Mouse (Mus musculus) MEL (cell line): ENCODE results near the gene Dnm1. TPM values are rescaled to one million over a fixed set of nuclear protein-coding genes. Genes with fewer than 3 reads are reported as not detected.
"Not testable (repeated sequence)": the region's sequence is repeated elsewhere in the genome, so short reads cannot be mapped to it uniquely, and the experiment has no call there.

Experiments used
- DNase-seq: peaks from one replicate; pipeline ENCODE4 v3.0.0; 2011; ENCODE audit warnings: low read depth, low spot score
- H3K27ac ChIP-seq: 2 replicates; pipeline ENCODE4 v1.5.1; 2012; ENCODE audit warnings: low read depth, mild to moderate bottlenecking, control low read depth, low read length, moderate library complexity; ENCODE audit not compliant: control insufficient read depth
- H3K27me3 ChIP-seq, 2 experiments: fragments of 150-350 bp in 1 of 2; sonication (generic) in 1 of 2; 2 replicates each; pipeline ENCODE4 v1.6.1; 2012; ENCODE audit warnings: low read length in 2 of 2, mild to moderate bottlenecking in 2 of 2, improper control_type of control experiment in 1 of 2, moderate library complexity in 1 of 2; ENCODE audit not compliant: insufficient read depth in 2 of 2, control insufficient read depth in 1 of 2
- H3K36me3 ChIP-seq, 2 experiments: 2 replicates each; pipeline ENCODE4 v1.6.1; 2012 to 2014; ENCODE audit warnings: low read length in 2 of 2, improper control_type of control experiment in 1 of 2, inconsistent platforms in 1 of 2, mild to moderate bottlenecking in 1 of 2; ENCODE audit not compliant: insufficient read depth in 2 of 2, control insufficient read depth in 1 of 2
- H3K4me1 ChIP-seq, 2 experiments: fragments of 150-350 bp in 1 of 2; sonication (generic) in 1 of 2; 2 replicates each; pipeline ENCODE4 v1.6.1; 2012; ENCODE audit warnings: low read length in 2 of 2, improper control_type of control experiment in 1 of 2, mild to moderate bottlenecking in 1 of 2; ENCODE audit not compliant: insufficient read depth in 2 of 2, control insufficient read depth in 1 of 2
- H3K4me3 ChIP-seq, 2 experiments: fragments of 150-350 bp in 1 of 2; sonication (generic) in 1 of 2; 2 replicates each; pipeline ENCODE4 v1.5.1; 2012; ENCODE audit warnings: low read depth in 2 of 2, low read length in 2 of 2, mild to moderate bottlenecking in 2 of 2, moderate library complexity in 2 of 2, control low read depth in 1 of 2, improper control_type of control experiment in 1 of 2; ENCODE audit not compliant: control insufficient read depth in 1 of 2, insufficient read depth in 1 of 2
- H3K79me2 ChIP-seq: 2 replicates; pipeline ENCODE4 v1.6.1; 2012; ENCODE audit warnings: mild to moderate bottlenecking, low read length, moderate library complexity; ENCODE audit not compliant: control insufficient read depth, poor library complexity, insufficient read depth
- H3K9ac ChIP-seq: 2 replicates; pipeline ENCODE4 v1.6.1; 2012; ENCODE audit warnings: low read depth, mild to moderate bottlenecking, control low read depth, low read length, moderate library complexity; ENCODE audit not compliant: control insufficient read depth, poor library complexity, severe bottlenecking
- H3K9me3 ChIP-seq: fragments of 150-350 bp; sonication (generic); replicated peaks from 2 replicates; pipeline ENCODE4 v1.6.1; 2012; ENCODE audit warnings: mild to moderate bottlenecking, low read length, improper control_type of control experiment, moderate library complexity; ENCODE audit not compliant: insufficient read depth
- CHD1 ChIP-seq: IDR thresholded peaks from 2 replicates; pipeline ENCODE4 v1.6.1; 2012; ENCODE audit warnings: low read depth, mild to moderate bottlenecking, inconsistent platforms, low read length, improper control_type of control experiment
- CHD2 ChIP-seq: IDR thresholded peaks from 2 replicates; pipeline ENCODE4 v1.6.1; 2011; ENCODE audit warnings: low read length, improper control_type of control experiment
- E2F4 ChIP-seq: IDR thresholded peaks from 2 replicates; pipeline ENCODE4 v1.6.1; 2011; ENCODE audit warnings: low read depth, low read length, improper control_type of control experiment, borderline replicate concordance
- EP300 ChIP-seq, 2 experiments: IDR thresholded peaks; 2 replicates each; pipeline ENCODE4 v1.6.1; 2011; ENCODE audit warnings: improper control_type of control experiment in 2 of 2, low read length in 2 of 2, low read depth in 1 of 2, mild to moderate bottlenecking in 1 of 2
- GABPA ChIP-seq: IDR thresholded peaks from 2 replicates; pipeline ENCODE4 v1.6.1; 2012; ENCODE audit warnings: low read depth, mild to moderate bottlenecking, inconsistent platforms, low read length, improper control_type of control experiment, moderate library complexity
- GATA1 ChIP-seq: IDR thresholded peaks from 2 replicates; pipeline ENCODE4 v1.6.1; 2011; ENCODE audit warnings: low read depth, low read length, improper control_type of control experiment
- MEF2A ChIP-seq: IDR thresholded peaks from 2 replicates; pipeline ENCODE4 v1.6.1; 2014; ENCODE audit warnings: low read depth, mild to moderate bottlenecking, inconsistent platforms, low read length, improper control_type of control experiment; ENCODE audit not compliant: poor library complexity, insufficient replicate concordance, severe bottlenecking; ENCODE audit errors: extremely low read depth
- MXI1 ChIP-seq: IDR thresholded peaks from 2 replicates; pipeline ENCODE4 v1.6.1; 2011; ENCODE audit warnings: mild to moderate bottlenecking, low read depth, low read length, improper control_type of control experiment
- MYB ChIP-seq: IDR thresholded peaks from 2 replicates; pipeline ENCODE4 v1.6.1; 2011; ENCODE audit warnings: mild to moderate bottlenecking, low read depth, low read length, improper control_type of control experiment
- POLR2A ChIP-seq, 2 experiments: IDR thresholded peaks; 2 replicates each; pipeline ENCODE4 v1.6.1; 2011 to 2012; ENCODE audit warnings: low read length in 2 of 2, mild to moderate bottlenecking in 2 of 2, control low read depth in 1 of 2, improper control_type of control experiment in 1 of 2, low read depth in 1 of 2, moderate library complexity in 1 of 2; ENCODE audit not compliant: control insufficient read depth in 1 of 2, insufficient read depth in 1 of 2, poor library complexity in 1 of 2
- RAD21 ChIP-seq: IDR thresholded peaks from 2 replicates; pipeline ENCODE4 v1.6.1; 2011; ENCODE audit warnings: mild to moderate bottlenecking, low read depth, low read length, improper control_type of control experiment
- SIN3A ChIP-seq: IDR thresholded peaks from 2 replicates; pipeline ENCODE4 v1.6.1; 2012; ENCODE audit warnings: low read length, improper control_type of control experiment, inconsistent platforms
- TAL1 ChIP-seq: IDR thresholded peaks from 2 replicates; pipeline ENCODE4 v1.6.1; 2012; ENCODE audit warnings: mild to moderate bottlenecking, inconsistent platforms, low read length, moderate library complexity, mixed read lengths
- TBP ChIP-seq: IDR thresholded peaks from 2 replicates; pipeline ENCODE4 v1.8.0; 2011; ENCODE audit warnings: low read depth, low read length, improper control_type of control experiment
- TCF12 ChIP-seq: IDR thresholded peaks from 2 replicates; pipeline ENCODE4 v1.6.1; 2014; ENCODE audit warnings: low read depth, mild to moderate bottlenecking, inconsistent platforms, low read length, improper control_type of control experiment, moderate library complexity
- UBTF ChIP-seq: IDR thresholded peaks from 2 replicates; pipeline ENCODE4 v1.6.1; 2012; ENCODE audit warnings: low read depth, mild to moderate bottlenecking, inconsistent platforms, low read length, improper control_type of control experiment, moderate library complexity, borderline replicate concordance; ENCODE audit not compliant: insufficient read depth
- ZNF384 ChIP-seq: IDR thresholded peaks from 2 replicates; pipeline ENCODE4 v1.6.1; 2012; ENCODE audit warnings: low read depth, mild to moderate bottlenecking, inconsistent platforms, low read length, improper control_type of control experiment
- polyA plus RNA-seq, 2 experiments: library from polyadenylated mRNA; stranded (reverse) in 1 of 2; unstranded in 1 of 2; fragments of >175 nt in 1 of 2; fragments of >200 nt in 1 of 2; gene quantifications; 2 replicates each; pipeline versions ENCODE4 v1.2.1 to v1.2.4; 2012; ENCODE audit warnings: low replicate concordance in 2 of 2, low read depth in 1 of 2; ENCODE audit not compliant: insufficient read length in 2 of 2, insufficient read depth in 1 of 2, missing spikeins in 1 of 2
- total RNA-seq: library from RNA; depleted of rRNA; stranded (reverse); fragments of 300-350 nt; gene quantifications from 2 replicates; pipeline ENCODE4 v1.2.3, GENCODE M21; 2012

Gene Dnm1
- total and polyA plus RNA-seq, 3 experiments: 0.42 to 5.0 TPM; not detected in 1

GRCm38 (mm10) chr2:32362274-32362673, 9.1 kb upstream of the Dnm1 start:
- TF ChIP-seq ZNF384: peak; percentile 83

GRCm38 (mm10) chr2:32361437-32361836, 8.3 kb upstream of the Dnm1 start:
- peaks cover 0 to 3% of the 10 kb centered on the region in 2 experiments; a peak in 2 of 4 replicates for H3K36me3 ChIP-seq
- no peaks in the 10 kb centered on the region for H3K9me3 ChIP-seq
- no peak overlapping the region for H3K9ac ChIP-seq
- H3K79me2 ChIP-seq: peaks cover 6% of the 10 kb centered on the region; the same call in 1 of the 2 replicates
- peaks cover 3 to 4% of the 10 kb centered on the region in 2 experiments; a peak in 3 of 4 replicates for H3K27me3 ChIP-seq
- no peak for TF ChIP-seq UBTF
- TF ChIP-seq ZNF384: no peak
- no peak for TF ChIP-seq GABPA
- no peak for TF ChIP-seq RAD21
- TF ChIP-seq CHD2: no peak
- no peak for TF ChIP-seq TBP
- no peak for TF ChIP-seq E2F4
- TF ChIP-seq CHD1: no peak
- no peak for TF ChIP-seq MXI1
- TF ChIP-seq TCF12: no peak
- no peak for TF ChIP-seq MYB
- TF ChIP-seq SIN3A: no peak
- no peak for TF ChIP-seq POLR2A (IDR thresholded peaks at IDR 0.05; ENCODE audit: control insufficient read depth in 1 of 2, insufficient read depth in 1 of 2, low read depth in 1 of 2, low read length in 2 of 2, poor library complexity in 1 of 2)
- no peak for TF ChIP-seq EP300 (IDR thresholded peaks at IDR 0.05; ENCODE audit: low read depth in 1 of 2, low read length in 2 of 2)
- TF ChIP-seq MEF2A: no peak
- no peak for TF ChIP-seq TAL1
- TF ChIP-seq GATA1: no peak
- no peak for DNase-seq
- peaks cover 0 to 6% of the 10 kb centered on the region in 2 experiments; a peak in 2 of 4 replicates for H3K4me1 ChIP-seq
- H3K4me3 ChIP-seq: no peak overlapping the region
- H3K27ac ChIP-seq: no peak overlapping the region

More at GRCm38 (mm10) chr2:32362274-32362673, 9.1 kb upstream of the Dnm1 start:
- not testable (repeated sequence) for H3K36me3 ChIP-seq, H3K4me1 ChIP-seq, DNase-seq, H3K79me2 ChIP-seq, H3K27me3 ChIP-seq, H3K9me3 ChIP-seq
- peak overlapping the region; percentile 68 for H3K27ac ChIP-seq
- peak overlapping the region; percentile 82 for H3K9ac ChIP-seq
- H3K4me3 ChIP-seq: peak overlapping the region; percentile 70 to 80
